Mouse (Mus musculus): ENCODE results near the gene Khsrp.

DNA sequence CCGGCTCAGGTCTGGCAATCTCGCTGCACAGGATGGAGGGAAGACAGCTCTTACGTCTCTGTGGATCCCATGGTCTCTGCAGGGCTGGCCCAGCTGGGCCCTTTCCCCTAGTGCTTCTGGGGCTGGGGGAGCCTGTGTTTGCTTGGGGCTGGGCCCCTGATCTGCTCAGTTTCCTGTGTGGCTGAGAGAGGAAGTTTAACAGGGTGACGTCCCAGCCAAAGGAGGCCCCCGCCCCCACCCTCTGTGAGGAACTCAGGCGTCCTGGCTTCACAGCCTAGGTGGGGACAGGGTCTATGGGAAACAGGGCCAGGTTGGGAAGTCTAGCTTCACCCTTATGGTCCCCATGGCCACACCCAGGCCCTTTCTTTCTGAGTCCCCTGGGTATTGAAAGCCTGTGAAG lies 47.0 kb upstream of the Khsrp start, which contains the start of gene Dennd1c:
- TF ChIP-seq POLR2A (IDR thresholded peaks at IDR 0.05; ENCODE audit: borderline replicate concordance, extremely low read depth, low read depth, low read length) (peak; percentile 42; the same call in 1 of the 2 replicates), CTCF (IDR thresholded peaks at IDR 0.05; ENCODE audit: insufficient read depth, low read length) (no peak)

All from lung, adult 2 months (tissue).